Mouse (Mus musculus): ENCODE results near the gene Arhgdib.

GRCm38 (mm10) chr6:136898954-136899353, 42.7 kb downstream of the Arhgdib start:
- TF ChIP-seq CTCF (IDR thresholded peaks at IDR 0.05; ENCODE audit: control insufficient read depth, insufficient read depth, insufficient replicate concordance, low read depth, low read length), result no peak
- no peak for TF ChIP-seq POLR2A (IDR thresholded peaks at IDR 0.05; ENCODE audit: control insufficient read depth, low read depth, low read length)
